Mouse (Mus musculus) liver, embryonic 13.5 days (tissue): ENCODE measurements around the gene Dennd4b. TPM values are rescaled to one million over a fixed set of nuclear protein-coding genes. Genes with fewer than 3 reads are reported as not detected.

Experiments
- ATAC-seq: fragments of 200-750 bp; cut with Nextera tagmentation; 2 replicates; pipeline ENCODE4 v1.8.0; 2017; ENCODE audit warnings: low read depth, mild to moderate bottlenecking, moderate number of reproducible peaks, moderate library complexity
- DNase-seq: peaks from one replicate; pipeline ENCODE4 v3.0.0; 2022
- H3K27ac ChIP-seq: fragments of 300-500 bp; sonication (generic); 2 replicates; pipeline ENCODE4 v1.5.1; 2015; ENCODE audit warnings: moderate library complexity, mild to moderate bottlenecking, inconsistent platforms
- H3K27me3 ChIP-seq: fragments of 300-500 bp; sonication (generic); 2 replicates; pipeline ENCODE4 v1.6.1; 2015; ENCODE audit warnings: mild to moderate bottlenecking, inconsistent platforms
- H3K36me3 ChIP-seq: fragments of 300-500 bp; sonication (generic); 2 replicates; pipeline ENCODE4 v1.6.1; 2015; ENCODE audit warnings: mild to moderate bottlenecking, inconsistent platforms
- H3K4me1 ChIP-seq: fragments of 300-500 bp; sonication (generic); replicated peaks from 2 replicates; pipeline ENCODE4 v1.6.1; 2015; ENCODE audit warnings: inconsistent platforms
- H3K4me2 ChIP-seq: fragments of 300-500 bp; sonication (generic); 2 replicates; pipeline ENCODE4 v1.6.1; 2015; ENCODE audit warnings: inconsistent platforms, mild to moderate bottlenecking, moderate library complexity
- H3K4me3 ChIP-seq: fragments of 300-500 bp; sonication (generic); replicated peaks from 2 replicates; pipeline ENCODE4 v1.5.1; 2015; ENCODE audit warnings: mild to moderate bottlenecking, inconsistent platforms
- H3K9ac ChIP-seq: fragments of 300-500 bp; sonication (generic); 2 replicates; pipeline ENCODE4 v1.6.1; 2015; ENCODE audit warnings: mild to moderate bottlenecking, inconsistent platforms
- H3K9me3 ChIP-seq: fragments of 300-500 bp; sonication (generic); replicated peaks from 2 replicates; pipeline ENCODE4 v1.6.1; 2016; ENCODE audit warnings: inconsistent platforms
- WGBS: fragments of 180-500 bp; shearing (Covaris S2); methylation state at CpG from one replicate; pipeline ENCODE4 v1.1.7; 2015; ENCODE audit not compliant: insufficient replicate concordance; 5-methylcytosine and 5-hydroxymethylcytosine counted together
- microRNA-seq: library from miRNA; unstranded; fragments of <30 nt; microRNA quantifications from one replicate; pipeline ENCODE4, GENCODE M21; 2016
- polyA plus RNA-seq: library from polyadenylated mRNA; unstranded; fragments of >200 nt; fragmentation: Nextera tagmentation; extraction: Ambion mirVana; gene quantifications from 2 replicates; pipeline ENCODE4 v1.2.1, GENCODE M21; 2015

Gene Dennd4b
- polyA plus RNA-seq, 1 experiment from 2014 or later: 1.6 TPM

- Histone ChIP-seq H3K9ac (no peak overlapping the region), H3K4me1 (peaks cover 10% of the 10 kb centered on the region), H3K27me3 (no peaks in the 10 kb centered on the region), H3K27ac (peak overlapping the region; percentile 20; the same call in 1 of the 2 replicates), H3K36me3 (0 out of 2 replicates have a peak, but pooled peaks cover 4% of the 10 kb centered on the region), H3K9me3 (no peaks in the 10 kb centered on the region), H3K4me2 (no peak overlapping the region), H3K4me3 (no peak overlapping the region)
- no peak for DNase-seq
- no peak for ATAC-seq
Measured at GRCm38 (mm10) chr3:90309589-90309988, 44.6 kb downstream of the Dennd4b start.

GRCm38 (mm10) chr3:90313367-90313766, 48.4 kb downstream of the Dennd4b start:
- Histone ChIP-seq H3K27ac (no peak overlapping the region), H3K9me3 (no peaks in the 10 kb centered on the region), H3K27me3 (no peaks in the 10 kb centered on the region), H3K4me3 (no peak overlapping the region), H3K36me3 (0 out of 2 replicates have a peak, but pooled peaks cover 4% of the 10 kb centered on the region), H3K9ac (no peak overlapping the region), H3K4me2 (no peak overlapping the region), H3K4me1 (peaks cover 16% of the 10 kb centered on the region)
- DNase-seq (no peak), ATAC-seq (no peak)

GRCm38 (mm10) chr3:90314241-90314640, 49.3 kb downstream of the Dennd4b start:
- peaks cover 16% of the 10 kb centered on the region for H3K4me1 ChIP-seq
- H3K4me3 ChIP-seq: no peak overlapping the region
- no peak overlapping the region for H3K27ac ChIP-seq
- no peaks in the 10 kb centered on the region for H3K27me3 ChIP-seq
- H3K4me2 ChIP-seq: no peak overlapping the region
- no peaks in the 10 kb centered on the region for H3K9me3 ChIP-seq
- DNase-seq (no peak), ATAC-seq (no peak)
- no peak overlapping the region for H3K9ac ChIP-seq
- H3K36me3 ChIP-seq: 0 out of 2 replicates have a peak, but pooled peaks cover 4% of the 10 kb centered on the region

- no peak for ATAC-seq
- Histone ChIP-seq H3K4me2 (no peak overlapping the region), H3K27me3 (no peaks in the 10 kb centered on the region), H3K9ac (no peak overlapping the region), H3K4me3 (no peak overlapping the region), H3K4me1 (peaks cover 25% of the 10 kb centered on the region), H3K27ac (no peak overlapping the region), H3K9me3 (no peaks in the 10 kb centered on the region), H3K36me3 (no peaks in the 10 kb centered on the region)
- 65% methylated on average over 6 of the region's 6 CpGs for WGBS
- DNase-seq: no peak
Measured at GRCm38 (mm10) chr3:90322289-90322688, 57.3 kb downstream of the Dennd4b start.

GRCm38 (mm10) chr3:90323119-90323518, 58.1 kb downstream of the Dennd4b start:
- Histone ChIP-seq H3K27ac (no peak overlapping the region), H3K36me3 (no peaks in the 10 kb centered on the region), H3K9me3 (no peaks in the 10 kb centered on the region), H3K9ac (no peak overlapping the region), H3K4me2 (no peak overlapping the region), H3K4me1 (peaks cover 20% of the 10 kb centered on the region), H3K4me3 (no peak overlapping the region), H3K27me3 (no peaks in the 10 kb centered on the region)
- ATAC-seq: no peak
- 76% methylated on average over 5 of the region's 5 CpGs for WGBS
- DNase-seq: no peak

Small RNA genes within 50 kb of the gene (microRNA-seq; reads per million reads assigned to microRNA genes)
- gene Mir7012: not detected

Other genes with a start within 250 kb of the Dennd4b start
- 99.3 and 110 TPM in 2 replicates for gene 4933434E20Rik, start 213.5 kb upstream of the Dennd4b start, polyA plus RNA-seq
- gene Ubap2l, start 212.6 kb upstream of the Dennd4b start, polyA plus RNA-seq: 72.2 and 91.6 TPM in 2 replicates
- gene Tpm3, start 192.5 kb upstream of the Dennd4b start, polyA plus RNA-seq: 246 and 283 TPM in 2 replicates
- gene Nup210l, start 161.1 kb upstream of the Dennd4b start, polyA plus RNA-seq: 0.05 and 0.08 TPM in 2 replicates
- 679 and 820 TPM in 2 replicates for gene Rps27, start 51.5 kb upstream of the Dennd4b start, polyA plus RNA-seq
- 5.9 and 6.0 TPM in 2 replicates for gene Rab13, start 51.5 kb upstream of the Dennd4b start, polyA plus RNA-seq
- gene Jtb, start 33.6 kb upstream of the Dennd4b start, polyA plus RNA-seq: 59.5 and 61.1 TPM in 2 replicates
- gene Creb3l4, start 21.7 kb upstream of the Dennd4b start, polyA plus RNA-seq: 0.36 and 0.41 TPM in 2 replicates
- 31.6 and 34.1 TPM in 2 replicates for gene Slc39a1, start 17.0 kb upstream of the Dennd4b start, polyA plus RNA-seq
- gene Crtc2, start 11.0 kb upstream of the Dennd4b start, polyA plus RNA-seq: 4.2 and 7.6 TPM in 2 replicates
- 3.7 and 4.0 TPM in 2 replicates for gene Gatad2b, start 28.0 kb downstream of the Dennd4b start, polyA plus RNA-seq
- 1.5 and 1.6 TPM in 2 replicates for gene Slc27a3, start 124.8 kb downstream of the Dennd4b start, polyA plus RNA-seq
- 10.0 and 11.7 TPM in 2 replicates for gene Ints3, start 168.4 kb downstream of the Dennd4b start, polyA plus RNA-seq
- gene Npr1, start 200.7 kb downstream of the Dennd4b start, polyA plus RNA-seq: 4.0 TPM in 2 replicates
- gene Ilf2, start 210.9 kb downstream of the Dennd4b start, polyA plus RNA-seq: 75.0 and 85.0 TPM in 2 replicates
- gene Snapin, start 225.8 kb downstream of the Dennd4b start, polyA plus RNA-seq: 21.2 and 22.9 TPM in 2 replicates
- gene Chtop, start 244.3 kb downstream of the Dennd4b start, polyA plus RNA-seq: 65.8 and 72.5 TPM in 2 replicates
- 14.7 and 16.0 TPM in 2 replicates for gene S100a1, start 249.2 kb downstream of the Dennd4b start, polyA plus RNA-seq
- gene S100a13, start 249.2 kb downstream of the Dennd4b start, polyA plus RNA-seq: 19.8 and 20.6 TPM in 2 replicates